Mouse (Mus musculus): ENCODE measurements around the gene 1700020D05Rik. TPM values are rescaled to one million over a fixed set of nuclear protein-coding genes. Genes with fewer than 3 reads are reported as not detected.
A peak's percentile ranks its signal among the peaks of the same experiment; 100 is the strongest.
"Not testable (repeated sequence)": the region's sequence is repeated elsewhere in the genome, so short reads cannot be mapped to it uniquely, and the experiment has no call there.

Gene 1700020D05Rik
- polyA plus RNA-seq, 2 experiments, result 3.1 TPM; not detected in 1

GRCm38 (mm10) chr19:5495353-5496051 lies 8.1 kb downstream of the 1700020D05Rik start:
- TF ChIP-seq POLR2A (IDR thresholded peaks at IDR 0.05; ENCODE audit: borderline replicate concordance, extremely low read depth, insufficient read depth, insufficient read length), result no peak
- Histone ChIP-seq H3K4me1 (ENCODE audit: control insufficient read depth, insufficient read depth, low read length) (peaks cover 5% of the 10 kb centered on the region; the same call in 1 of the 2 replicates), H3K9me3 (ENCODE audit: control insufficient read depth, low read length) (no peaks in the 10 kb centered on the region), H3K9ac (ENCODE audit: low read depth, low read length, severe bottlenecking) (no peak overlapping the region), H3K4me2 (replicated peaks; ENCODE audit: low read depth, low read length, severe bottlenecking) (no peak overlapping the region), H3K36me3 (ENCODE audit: control insufficient read depth, insufficient read depth, low read length) (peaks cover 55% of the 10 kb centered on the region), H3K27me3 (ENCODE audit: control insufficient read depth, insufficient read depth, low read length) (no peaks in the 10 kb centered on the region), H3K4me3 (replicated peaks; ENCODE audit: low read length) (no peak overlapping the region), H3K27ac (replicated peaks; ENCODE audit: low read depth, low read length) (no peak overlapping the region)
- 78% methylated on average over 12 of the region's 12 CpGs for WGBS
- DNase-seq (ENCODE audit: low spot score), result no peak
- no peak for ATAC-seq (ENCODE audit: low FRiP score, low read depth)

GRCm38 (mm10) chr19:5494314-5494713 lies 9.3 kb downstream of the 1700020D05Rik start:
- 83% methylated on average over 3 of the region's 3 CpGs for WGBS
- H3K4me3 ChIP-seq (replicated peaks; ENCODE audit: low read length), result no peak overlapping the region
- no peak overlapping the region for H3K27ac ChIP-seq (replicated peaks; ENCODE audit: low read depth, low read length)
- no peak for DNase-seq (ENCODE audit: low spot score)
- H3K27me3 ChIP-seq (ENCODE audit: control insufficient read depth, insufficient read depth, low read length), result no peaks in the 10 kb centered on the region
- TF ChIP-seq POLR2A (IDR thresholded peaks at IDR 0.05; ENCODE audit: borderline replicate concordance, extremely low read depth, insufficient read depth, insufficient read length), result no peak
- no peak for ATAC-seq (ENCODE audit: low FRiP score, low read depth)
- H3K36me3 ChIP-seq (ENCODE audit: control insufficient read depth, insufficient read depth, low read length), result peaks cover 55% of the 10 kb centered on the region
- H3K9me3 ChIP-seq (ENCODE audit: control insufficient read depth, low read length), result no peaks in the 10 kb centered on the region
- H3K9ac ChIP-seq (ENCODE audit: low read depth, low read length, severe bottlenecking), result no peak overlapping the region
- H3K4me2 ChIP-seq (replicated peaks; ENCODE audit: low read depth, low read length, severe bottlenecking), result no peak overlapping the region
- H3K4me1 ChIP-seq (ENCODE audit: control insufficient read depth, insufficient read depth, low read length), result peaks cover 9% of the 10 kb centered on the region

DNA sequence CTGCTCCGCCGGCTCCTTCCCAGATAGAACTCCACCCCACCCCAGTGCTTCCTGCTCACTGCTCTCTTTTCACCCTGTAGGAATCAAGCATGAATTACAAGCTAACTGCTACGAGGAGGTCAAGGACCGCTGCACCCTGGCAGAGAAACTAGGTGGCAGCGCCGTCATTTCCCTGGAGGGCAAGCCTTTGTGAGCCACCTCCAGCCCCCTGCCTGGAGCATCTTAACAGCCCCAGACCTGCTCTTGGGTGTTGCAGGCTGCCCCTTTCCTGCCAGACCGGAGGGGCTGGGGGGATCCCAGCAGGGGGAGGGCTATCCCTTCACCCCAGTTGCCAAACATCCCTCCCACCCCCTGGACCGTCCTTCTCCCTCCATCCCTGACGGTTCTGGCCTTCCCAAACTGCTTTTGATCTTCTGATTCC lies 10.3 kb downstream of the 1700020D05Rik start:
- ATAC-seq (ENCODE audit: low FRiP score, low read depth); DNase-seq (ENCODE audit: low spot score); H3K9me3 ChIP-seq (ENCODE audit: control insufficient read depth, low read length); H3K4me2 ChIP-seq (replicated peaks; ENCODE audit: low read depth, low read length, severe bottlenecking); H3K9ac ChIP-seq (ENCODE audit: low read depth, low read length, severe bottlenecking); H3K27me3 ChIP-seq (ENCODE audit: control insufficient read depth, insufficient read depth, low read length); H3K27ac ChIP-seq (replicated peaks; ENCODE audit: low read depth, low read length); H3K4me3 ChIP-seq (replicated peaks; ENCODE audit: low read length): not testable (repeated sequence)
- H3K4me1 ChIP-seq (ENCODE audit: control insufficient read depth, insufficient read depth, low read length), result peaks cover 11% of the 10 kb centered on the region
- peaks cover 55% of the 10 kb centered on the region for H3K36me3 ChIP-seq (ENCODE audit: control insufficient read depth, insufficient read depth, low read length)
- 76% methylated on average over 9 of the region's 9 CpGs for WGBS

DNA sequence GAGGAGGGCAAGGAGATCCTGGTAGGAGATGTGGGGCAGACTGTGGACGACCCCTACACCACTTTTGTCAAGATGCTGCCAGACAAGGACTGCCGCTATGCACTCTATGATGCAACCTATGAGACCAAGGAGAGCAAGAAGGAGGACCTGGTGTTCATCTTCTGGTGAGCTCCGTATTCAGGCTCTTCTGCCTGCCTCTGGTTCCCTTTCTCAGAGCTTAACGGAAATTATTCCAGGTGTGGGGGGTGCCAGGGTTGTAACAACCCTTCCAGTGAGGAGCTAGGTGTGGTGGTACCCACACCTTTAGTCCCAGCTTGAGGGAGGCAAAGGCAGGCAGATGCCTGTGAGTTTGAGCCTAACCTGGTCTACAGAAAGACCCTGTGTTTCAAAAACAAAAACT lies 10.9 kb downstream of the 1700020D05Rik start:
- ATAC-seq (ENCODE audit: low FRiP score, low read depth) (no peak), DNase-seq (ENCODE audit: low spot score) (no peak)
- H3K27me3 ChIP-seq (ENCODE audit: control insufficient read depth, insufficient read depth, low read length), result no peaks in the 10 kb centered on the region
- H3K36me3 ChIP-seq (ENCODE audit: control insufficient read depth, insufficient read depth, low read length), result peaks cover 51% of the 10 kb centered on the region
- no peak overlapping the region for H3K4me3 ChIP-seq (replicated peaks; ENCODE audit: low read length)
- no peak overlapping the region for H3K27ac ChIP-seq (replicated peaks; ENCODE audit: low read depth, low read length)
- no peak overlapping the region for H3K4me2 ChIP-seq (replicated peaks; ENCODE audit: low read depth, low read length, severe bottlenecking)
- H3K9me3 ChIP-seq (ENCODE audit: control insufficient read depth, low read length), result no peaks in the 10 kb centered on the region
- TF ChIP-seq POLR2A (IDR thresholded peaks at IDR 0.05; ENCODE audit: borderline replicate concordance, extremely low read depth, insufficient read depth, insufficient read length), result no peak
- no peak overlapping the region for H3K9ac ChIP-seq (ENCODE audit: low read depth, low read length, severe bottlenecking)
- 88% methylated on average over 4 of the region's 4 CpGs for WGBS
- peaks cover 11% of the 10 kb centered on the region for H3K4me1 ChIP-seq (ENCODE audit: control insufficient read depth, insufficient read depth, low read length)

DNA sequence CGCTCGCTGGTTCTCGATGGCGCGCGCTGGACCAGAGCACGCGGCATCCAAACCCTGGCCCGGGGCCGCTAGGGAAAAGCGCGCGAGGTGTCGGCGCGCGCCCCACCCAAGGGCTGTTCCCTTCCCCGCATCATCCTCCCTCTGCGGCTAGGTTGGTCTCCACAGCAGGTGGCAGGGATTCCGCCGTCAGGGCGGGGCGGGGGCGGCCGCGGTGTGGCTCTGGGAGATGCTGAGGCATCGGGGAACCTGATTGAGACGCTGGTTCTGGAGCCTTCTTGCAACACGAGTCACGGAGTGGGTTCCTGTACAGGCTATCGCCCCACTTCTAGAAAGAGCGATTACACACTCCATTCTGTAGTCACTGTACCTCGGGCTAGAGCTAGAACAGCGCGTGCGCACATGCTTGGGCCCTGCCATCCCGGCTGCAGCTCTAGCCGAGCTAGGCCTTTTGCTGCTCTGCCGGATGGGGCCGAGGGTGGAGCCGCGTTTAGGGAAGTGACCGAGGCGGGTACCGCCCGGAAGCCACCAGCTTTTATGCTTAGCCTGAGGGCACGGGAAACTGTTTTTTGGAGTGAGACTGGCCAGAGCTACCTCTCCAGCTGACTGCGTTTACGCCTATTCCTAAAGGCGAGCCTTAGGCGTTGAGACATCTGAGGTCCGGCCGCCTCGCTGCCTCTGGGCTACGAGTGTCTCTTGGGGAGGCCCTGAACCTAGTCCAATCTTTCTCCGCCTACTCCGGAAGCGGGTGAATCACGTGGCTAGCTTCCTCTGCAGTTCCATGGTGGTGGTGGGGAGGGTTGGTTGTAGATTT lies 12.5 kb downstream of the 1700020D05Rik start:
- H3K4me2 ChIP-seq (replicated peaks; ENCODE audit: low read depth, low read length, severe bottlenecking), result peak overlapping the region; percentile 60

More for the DNA sequence above, 12.5 kb downstream of the 1700020D05Rik start:
- Histone ChIP-seq H3K9ac (ENCODE audit: low read depth, low read length, severe bottlenecking) (peak overlapping the region; percentile 90), H3K27ac (replicated peaks; ENCODE audit: low read depth, low read length) (peak overlapping the region; percentile 97), H3K27me3 (ENCODE audit: control insufficient read depth, insufficient read depth, low read length) (no peaks in the 10 kb centered on the region), H3K4me1 (ENCODE audit: control insufficient read depth, insufficient read depth, low read length) (peaks cover 19% of the 10 kb centered on the region), H3K9me3 (ENCODE audit: control insufficient read depth, low read length) (no peaks in the 10 kb centered on the region), H3K4me3 (replicated peaks; ENCODE audit: low read length) (peak overlapping the region; percentile 98), H3K36me3 (ENCODE audit: control insufficient read depth, insufficient read depth, low read length) (peaks cover 41% of the 10 kb centered on the region)
- ATAC-seq (ENCODE audit: low FRiP score, low read depth), result 0 out of 2 replicates have a peak, but pooled peaks have one; percentile 11
- peak; percentile 66; the same call in 1 of the 2 replicates for TF ChIP-seq POLR2A (IDR thresholded peaks at IDR 0.05; ENCODE audit: borderline replicate concordance, extremely low read depth, insufficient read depth, insufficient read length)
- WGBS, result under 1% methylated on average over 55 of the region's 59 CpGs
- peak; percentile 80 for DNase-seq (ENCODE audit: low spot score)
